Mouse (Mus musculus) MEL (cell line): Measurements from ENCODE around the gene Prkar1b. TPM values are rescaled to one million over a fixed set of nuclear protein-coding genes. Genes with fewer than 3 reads are reported as not detected.

Source experiments
- DNase-seq: peaks from one replicate; pipeline ENCODE4 v3.0.0; 2011; ENCODE audit warnings: low read depth, low spot score
- H3K27ac ChIP-seq: 2 replicates; pipeline ENCODE4 v1.5.1; 2012; ENCODE audit warnings: low read depth, mild to moderate bottlenecking, control low read depth, low read length, moderate library complexity; ENCODE audit not compliant: control insufficient read depth
- H3K27me3 ChIP-seq, 2 experiments: fragments of 150-350 bp in 1 of 2; sonication (generic) in 1 of 2; 2 replicates each; pipeline ENCODE4 v1.6.1; 2012; ENCODE audit warnings: low read length in 2 of 2, mild to moderate bottlenecking in 2 of 2, improper control_type of control experiment in 1 of 2, moderate library complexity in 1 of 2; ENCODE audit not compliant: insufficient read depth in 2 of 2, control insufficient read depth in 1 of 2
- H3K36me3 ChIP-seq, 2 experiments: 2 replicates each; pipeline ENCODE4 v1.6.1; 2012 to 2014; ENCODE audit warnings: low read length in 2 of 2, improper control_type of control experiment in 1 of 2, inconsistent platforms in 1 of 2, mild to moderate bottlenecking in 1 of 2; ENCODE audit not compliant: insufficient read depth in 2 of 2, control insufficient read depth in 1 of 2
- H3K4me1 ChIP-seq, 2 experiments: fragments of 150-350 bp in 1 of 2; sonication (generic) in 1 of 2; 2 replicates each; pipeline ENCODE4 v1.6.1; 2012; ENCODE audit warnings: low read length in 2 of 2, improper control_type of control experiment in 1 of 2, mild to moderate bottlenecking in 1 of 2; ENCODE audit not compliant: insufficient read depth in 2 of 2, control insufficient read depth in 1 of 2
- H3K4me3 ChIP-seq, 2 experiments: fragments of 150-350 bp in 1 of 2; sonication (generic) in 1 of 2; 2 replicates each; pipeline ENCODE4 v1.5.1; 2012; ENCODE audit warnings: low read depth in 2 of 2, low read length in 2 of 2, mild to moderate bottlenecking in 2 of 2, moderate library complexity in 2 of 2, control low read depth in 1 of 2, improper control_type of control experiment in 1 of 2; ENCODE audit not compliant: control insufficient read depth in 1 of 2, insufficient read depth in 1 of 2
- H3K79me2 ChIP-seq: 2 replicates; pipeline ENCODE4 v1.6.1; 2012; ENCODE audit warnings: mild to moderate bottlenecking, low read length, moderate library complexity; ENCODE audit not compliant: control insufficient read depth, poor library complexity, insufficient read depth
- H3K9ac ChIP-seq: 2 replicates; pipeline ENCODE4 v1.6.1; 2012; ENCODE audit warnings: low read depth, mild to moderate bottlenecking, control low read depth, low read length, moderate library complexity; ENCODE audit not compliant: control insufficient read depth, poor library complexity, severe bottlenecking
- H3K9me3 ChIP-seq: fragments of 150-350 bp; sonication (generic); replicated peaks from 2 replicates; pipeline ENCODE4 v1.6.1; 2012; ENCODE audit warnings: mild to moderate bottlenecking, low read length, improper control_type of control experiment, moderate library complexity; ENCODE audit not compliant: insufficient read depth
- E2F4 ChIP-seq: IDR thresholded peaks from 2 replicates; pipeline ENCODE4 v1.6.1; 2011; ENCODE audit warnings: low read depth, low read length, improper control_type of control experiment, borderline replicate concordance
- ELF1 ChIP-seq: IDR thresholded peaks from 2 replicates; pipeline ENCODE4 v1.6.1; 2014; ENCODE audit warnings: low read depth, mild to moderate bottlenecking, inconsistent platforms, low read length, improper control_type of control experiment, moderate library complexity
- ETS1 ChIP-seq: IDR thresholded peaks from 2 replicates; pipeline ENCODE4 v1.6.1; 2012; ENCODE audit warnings: low read depth, mild to moderate bottlenecking, inconsistent platforms, low read length, improper control_type of control experiment, moderate library complexity
- GABPA ChIP-seq: IDR thresholded peaks from 2 replicates; pipeline ENCODE4 v1.6.1; 2012; ENCODE audit warnings: low read depth, mild to moderate bottlenecking, inconsistent platforms, low read length, improper control_type of control experiment, moderate library complexity
- JUND ChIP-seq: IDR thresholded peaks from 2 replicates; pipeline ENCODE4 v1.6.1; 2011; ENCODE audit warnings: low read depth, mild to moderate bottlenecking, improper control_type of control experiment, low read length
- KAT2A ChIP-seq: conservative IDR thresholded peaks from 2 replicates; pipeline ENCODE4 v1.6.1; 2012; ENCODE audit warnings: low read depth, low read length, improper control_type of control experiment, inconsistent platforms
- MAFK ChIP-seq: IDR thresholded peaks from 2 replicates; pipeline ENCODE4 v1.6.1; 2011; ENCODE audit warnings: low read depth, mild to moderate bottlenecking, low read length, improper control_type of control experiment, borderline replicate concordance
- MAX ChIP-seq: IDR thresholded peaks from 2 replicates; pipeline ENCODE4 v1.6.1; 2011; ENCODE audit warnings: low read length, improper control_type of control experiment
- MAZ ChIP-seq: IDR thresholded peaks from 2 replicates; pipeline ENCODE4 v1.6.1; 2012; ENCODE audit warnings: low read depth, mild to moderate bottlenecking, inconsistent platforms, low read length, improper control_type of control experiment
- MEF2A ChIP-seq: IDR thresholded peaks from 2 replicates; pipeline ENCODE4 v1.6.1; 2014; ENCODE audit warnings: low read depth, mild to moderate bottlenecking, inconsistent platforms, low read length, improper control_type of control experiment; ENCODE audit not compliant: poor library complexity, insufficient replicate concordance, severe bottlenecking; ENCODE audit errors: extremely low read depth
- NELFE ChIP-seq: IDR thresholded peaks from 2 replicates; pipeline ENCODE4 v1.6.1; 2011; ENCODE audit warnings: low read depth, low read length, improper control_type of control experiment
- NRF1 ChIP-seq: IDR thresholded peaks from 2 replicates; pipeline ENCODE4 v1.6.1; 2014; ENCODE audit warnings: low read depth, mild to moderate bottlenecking, inconsistent platforms, low read length, improper control_type of control experiment, moderate library complexity; ENCODE audit not compliant: poor library complexity, insufficient read depth, severe bottlenecking
- POLR2A ChIP-seq, 2 experiments: IDR thresholded peaks; 2 replicates each; pipeline ENCODE4 v1.6.1; 2011 to 2012; ENCODE audit warnings: low read length in 2 of 2, mild to moderate bottlenecking in 2 of 2, control low read depth in 1 of 2, improper control_type of control experiment in 1 of 2, low read depth in 1 of 2, moderate library complexity in 1 of 2; ENCODE audit not compliant: control insufficient read depth in 1 of 2, insufficient read depth in 1 of 2, poor library complexity in 1 of 2
- POLR2AphosphoS5 ChIP-seq: IDR thresholded peaks from 2 replicates; pipeline ENCODE4 v1.6.1; 2012; ENCODE audit warnings: low read depth, borderline replicate concordance, mild to moderate bottlenecking, inconsistent platforms, low read length, moderate library complexity, mixed read lengths
- RAD21 ChIP-seq: IDR thresholded peaks from 2 replicates; pipeline ENCODE4 v1.6.1; 2011; ENCODE audit warnings: mild to moderate bottlenecking, low read depth, low read length, improper control_type of control experiment
- TAL1 ChIP-seq: IDR thresholded peaks from 2 replicates; pipeline ENCODE4 v1.6.1; 2012; ENCODE audit warnings: mild to moderate bottlenecking, inconsistent platforms, low read length, moderate library complexity, mixed read lengths
- TCF12 ChIP-seq: IDR thresholded peaks from 2 replicates; pipeline ENCODE4 v1.6.1; 2014; ENCODE audit warnings: low read depth, mild to moderate bottlenecking, inconsistent platforms, low read length, improper control_type of control experiment, moderate library complexity
- UBTF ChIP-seq: IDR thresholded peaks from 2 replicates; pipeline ENCODE4 v1.6.1; 2012; ENCODE audit warnings: low read depth, mild to moderate bottlenecking, inconsistent platforms, low read length, improper control_type of control experiment, moderate library complexity, borderline replicate concordance; ENCODE audit not compliant: insufficient read depth
- USF1 ChIP-seq: IDR thresholded peaks from 2 replicates; pipeline ENCODE4 v1.6.1; 2014; ENCODE audit warnings: low read depth, mild to moderate bottlenecking, inconsistent platforms, low read length, improper control_type of control experiment, moderate library complexity
- ZNF384 ChIP-seq: IDR thresholded peaks from 2 replicates; pipeline ENCODE4 v1.6.1; 2012; ENCODE audit warnings: low read depth, mild to moderate bottlenecking, inconsistent platforms, low read length, improper control_type of control experiment
- polyA plus RNA-seq, 2 experiments: library from polyadenylated mRNA; stranded (reverse) in 1 of 2; unstranded in 1 of 2; fragments of >175 nt in 1 of 2; fragments of >200 nt in 1 of 2; gene quantifications; 2 replicates each; pipeline versions ENCODE4 v1.2.1 to v1.2.4; 2012; ENCODE audit warnings: low replicate concordance in 2 of 2, low read depth in 1 of 2; ENCODE audit not compliant: insufficient read length in 2 of 2, insufficient read depth in 1 of 2, missing spikeins in 1 of 2
- total RNA-seq: library from RNA; depleted of rRNA; stranded (reverse); fragments of 300-350 nt; gene quantifications from 2 replicates; pipeline ENCODE4 v1.2.3, GENCODE M21; 2012

Gene Prkar1b
- total and polyA plus RNA-seq, 3 experiments: not detected

- Histone ChIP-seq H3K4me1 (peaks cover 0 to 7% of the 10 kb centered on the region in 2 experiments; a peak in 2 of 4 replicates), H3K79me2 (peaks cover 10% of the 10 kb centered on the region; the same call in 1 of the 2 replicates)
- TF ChIP-seq KAT2A (no peak), UBTF (no peak), JUND (no peak), NELFE (no peak), POLR2A (IDR thresholded peaks at IDR 0.05; ENCODE audit: control insufficient read depth in 1 of 2, insufficient read depth in 1 of 2, low read depth in 1 of 2, low read length in 2 of 2, poor library complexity in 1 of 2) (no peak), MEF2A (no peak), MAFK (no peak), USF1 (no peak), MAZ (no peak), MAX (no peak), TCF12 (no peak), ELF1 (no peak), TAL1 (no peak), ZNF384 (no peak), RAD21 (no peak), GABPA (no peak), ETS1 (no peak), E2F4 (no peak), NRF1 (no peak), POLR2AphosphoS5 (no peak)
- TF ChIP-seq, all 39 proteins: peak for 0
- Histone ChIP-seq H3K9ac (no peak overlapping the region), H3K27ac (no peak overlapping the region), H3K9me3 (no peaks in the 10 kb centered on the region), H3K4me3 (no peak overlapping the region), H3K36me3 (peaks cover 1 to 3% of the 10 kb centered on the region in 2 experiments; a peak in 1 of 4 replicates), H3K27me3 (no peaks in the 10 kb centered on the region)
- DNase-seq: no peak
Measured at GRCm38 (mm10) chr5:139147178-139148078, 2.4 kb downstream of the Prkar1b start.
